Mouse (Mus musculus): ENCODE data around the gene Lbhd2.

GRCm38 (mm10) chr12:111378812-111379211 lies 27.8 kb upstream of the Lbhd2 start:
- no peak for TF ChIP-seq CTCF (IDR thresholded peaks at IDR 0.05; ENCODE audit: control insufficient read depth, insufficient read depth, insufficient read length)
- no peak for TF ChIP-seq MAX (IDR thresholded peaks at IDR 0.05)
- no peak for TF ChIP-seq MYOD1 (IDR thresholded peaks at IDR 0.05; ENCODE audit: control insufficient read depth, insufficient read length, low read depth)
- no peak for TF ChIP-seq MYOG (IDR thresholded peaks at IDR 0.05; ENCODE audit: control insufficient read depth, extremely low read depth, insufficient read length)

All from C2C12 (cell line).